Mouse (Mus musculus): ENCODE measurements around the gene Noxo1.
A peak's percentile ranks its signal among the peaks of the same experiment; 100 is the strongest.
"Not testable (repeated sequence)": the region's sequence is repeated elsewhere in the genome, so short reads cannot be mapped to it uniquely, and the experiment has no call there.

Gene Noxo1

GRCm38 (mm10) chr17:24653967-24654710 lies 41.9 kb upstream of the Noxo1 start:
- Histone ChIP-seq H3K36me3 (ENCODE audit: insufficient read depth, low read length) (no peaks in the 10 kb centered on the region), H3K27me3 (ENCODE audit: insufficient read depth, low read length) (peaks cover 74% of the 10 kb centered on the region), H3K4me1 (replicated peaks; ENCODE audit: low read depth, low read length) (peaks cover 43% of the 10 kb centered on the region), H3K9me3 (ENCODE audit: low read length) (no peaks in the 10 kb centered on the region), H3K4me3 (replicated peaks; ENCODE audit: low read length) (0 out of 2 replicates have a peak overlapping the region, but pooled peaks have one; percentile 14)
- no peak for TF ChIP-seq POU5F1 (IDR thresholded peaks at IDR 0.05; ENCODE audit: borderline replicate concordance, low read length)
- peak; percentile 12; the same call in 1 of the 2 replicates for TF ChIP-seq CTCF (conservative IDR thresholded peaks at IDR 0.05; ENCODE audit: low read length)
- no peak for TF ChIP-seq NANOG (IDR thresholded peaks at IDR 0.05; ENCODE audit: borderline replicate concordance, low read length)

GRCm38 (mm10) chr17:24654969-24655368 lies 41.1 kb upstream of the Noxo1 start:
- Histone ChIP-seq H3K36me3 (ENCODE audit: insufficient read depth, low read length) (no peaks in the 10 kb centered on the region), H3K4me3 (replicated peaks; ENCODE audit: low read length) (no peak overlapping the region), H3K4me1 (replicated peaks; ENCODE audit: low read depth, low read length) (peaks cover 38% of the 10 kb centered on the region), H3K27me3 (ENCODE audit: insufficient read depth, low read length) (peaks cover 72% of the 10 kb centered on the region), H3K9me3 (ENCODE audit: low read length) (no peaks in the 10 kb centered on the region)
- TF ChIP-seq CTCF (conservative IDR thresholded peaks at IDR 0.05; ENCODE audit: low read length) (no peak), POU5F1 (IDR thresholded peaks at IDR 0.05; ENCODE audit: borderline replicate concordance, low read length) (no peak)

GRCm38 (mm10) chr17:24658017-24658758 lies 37.8 kb upstream of the Noxo1 start, which contains the start of gene Npw:
Npw (minus strand) TSS chr17:24658457.
- peak within 1 kb of the TSS; percentile 83 for H3K4me3 ChIP-seq (replicated peaks; ENCODE audit: low read length)
- H3K9me3 ChIP-seq (ENCODE audit: low read length): no peaks in the 10 kb centered on the region
- peaks cover 53% of the 10 kb centered on the region for H3K27me3 ChIP-seq (ENCODE audit: insufficient read depth, low read length)
- TF ChIP-seq CTCF (conservative IDR thresholded peaks at IDR 0.05; ENCODE audit: low read length) (no peak), NANOG (IDR thresholded peaks at IDR 0.05; ENCODE audit: borderline replicate concordance, low read length) (no peak), POU5F1 (IDR thresholded peaks at IDR 0.05; ENCODE audit: borderline replicate concordance, low read length) (no peak)
- no peaks in the 10 kb centered on the region for H3K36me3 ChIP-seq (ENCODE audit: insufficient read depth, low read length)
- peaks cover 31% of the 10 kb centered on the region for H3K4me1 ChIP-seq (replicated peaks; ENCODE audit: low read depth, low read length)

GRCm38 (mm10) chr17:24667011-24667410 lies 29.0 kb upstream of the Noxo1 start:
- not testable (repeated sequence) for H3K27me3 ChIP-seq (ENCODE audit: insufficient read depth, low read length); H3K9me3 ChIP-seq (ENCODE audit: low read length); H3K36me3 ChIP-seq (ENCODE audit: insufficient read depth, low read length); H3K4me3 ChIP-seq (replicated peaks; ENCODE audit: low read length)
- peaks cover 38% of the 10 kb centered on the region for H3K4me1 ChIP-seq (replicated peaks; ENCODE audit: low read depth, low read length)

- Histone ChIP-seq H3K36me3 (ENCODE audit: insufficient read depth, low read length) (0 out of 2 replicates have a peak, but pooled peaks cover 7% of the 10 kb centered on the region), H3K4me1 (replicated peaks; ENCODE audit: low read depth, low read length) (peaks cover 43% of the 10 kb centered on the region), H3K9me3 (ENCODE audit: low read length) (no peaks in the 10 kb centered on the region), H3K27me3 (ENCODE audit: insufficient read depth, low read length) (no peaks in the 10 kb centered on the region), H3K4me3 (replicated peaks; ENCODE audit: low read length) (no peak overlapping the region)
- TF ChIP-seq POU5F1 (IDR thresholded peaks at IDR 0.05; ENCODE audit: borderline replicate concordance, low read length) (no peak), CTCF (conservative IDR thresholded peaks at IDR 0.05; ENCODE audit: low read length) (peak; percentile 60)
These were observed 28.6 kb upstream of the Noxo1 start for GRCm38 (mm10) chr17:24667416-24667815.

- Histone ChIP-seq H3K4me3 (replicated peaks; ENCODE audit: low read length) (peak overlapping the region; percentile 94), H3K36me3 (ENCODE audit: insufficient read depth, low read length) (peaks cover 19% of the 10 kb centered on the region), H3K4me1 (replicated peaks; ENCODE audit: low read depth, low read length) (peaks cover 59% of the 10 kb centered on the region)
- not testable (repeated sequence) for H3K9me3 ChIP-seq (ENCODE audit: low read length); H3K27me3 ChIP-seq (ENCODE audit: insufficient read depth, low read length)
These were observed 26.9 kb upstream of the Noxo1 start for GRCm38 (mm10) chr17:24669214-24669544.

- Histone ChIP-seq H3K4me3 (replicated peaks; ENCODE audit: low read length) (peak within 1 kb of the TSS; percentile 94), H3K4me1 (replicated peaks; ENCODE audit: low read depth, low read length) (peaks cover 64% of the 10 kb centered on the region), H3K9me3 (ENCODE audit: low read length) (no peaks in the 10 kb centered on the region), H3K27me3 (ENCODE audit: insufficient read depth, low read length) (no peaks in the 10 kb centered on the region), H3K36me3 (ENCODE audit: insufficient read depth, low read length) (peaks cover 23% of the 10 kb centered on the region)
- TF ChIP-seq CTCF (conservative IDR thresholded peaks at IDR 0.05; ENCODE audit: low read length): no peak
- TF ChIP-seq POU5F1 (IDR thresholded peaks at IDR 0.05; ENCODE audit: borderline replicate concordance, low read length): no peak
- no peak for TF ChIP-seq NANOG (IDR thresholded peaks at IDR 0.05; ENCODE audit: borderline replicate concordance, low read length)
These were observed 26.3 kb upstream of the Noxo1 start, which contains the start of gene Zfp598 for GRCm38 (mm10) chr17:24669545-24670245. Zfp598 (plus strand) TSS chr17:24669687.

- H3K9me3 ChIP-seq (ENCODE audit: low read length): no peaks in the 10 kb centered on the region
- H3K27me3 ChIP-seq (ENCODE audit: insufficient read depth, low read length): no peaks in the 10 kb centered on the region
- TF ChIP-seq NANOG (IDR thresholded peaks at IDR 0.05; ENCODE audit: borderline replicate concordance, low read length): no peak
- peak overlapping the region; percentile 94 for H3K4me3 ChIP-seq (replicated peaks; ENCODE audit: low read length)
- H3K36me3 ChIP-seq (ENCODE audit: insufficient read depth, low read length): peaks cover 23% of the 10 kb centered on the region
- peaks cover 69% of the 10 kb centered on the region for H3K4me1 ChIP-seq (replicated peaks; ENCODE audit: low read depth, low read length)
These were observed 25.7 kb upstream of the Noxo1 start for GRCm38 (mm10) chr17:24670246-24670844.
